In the genomic region with DNA sequence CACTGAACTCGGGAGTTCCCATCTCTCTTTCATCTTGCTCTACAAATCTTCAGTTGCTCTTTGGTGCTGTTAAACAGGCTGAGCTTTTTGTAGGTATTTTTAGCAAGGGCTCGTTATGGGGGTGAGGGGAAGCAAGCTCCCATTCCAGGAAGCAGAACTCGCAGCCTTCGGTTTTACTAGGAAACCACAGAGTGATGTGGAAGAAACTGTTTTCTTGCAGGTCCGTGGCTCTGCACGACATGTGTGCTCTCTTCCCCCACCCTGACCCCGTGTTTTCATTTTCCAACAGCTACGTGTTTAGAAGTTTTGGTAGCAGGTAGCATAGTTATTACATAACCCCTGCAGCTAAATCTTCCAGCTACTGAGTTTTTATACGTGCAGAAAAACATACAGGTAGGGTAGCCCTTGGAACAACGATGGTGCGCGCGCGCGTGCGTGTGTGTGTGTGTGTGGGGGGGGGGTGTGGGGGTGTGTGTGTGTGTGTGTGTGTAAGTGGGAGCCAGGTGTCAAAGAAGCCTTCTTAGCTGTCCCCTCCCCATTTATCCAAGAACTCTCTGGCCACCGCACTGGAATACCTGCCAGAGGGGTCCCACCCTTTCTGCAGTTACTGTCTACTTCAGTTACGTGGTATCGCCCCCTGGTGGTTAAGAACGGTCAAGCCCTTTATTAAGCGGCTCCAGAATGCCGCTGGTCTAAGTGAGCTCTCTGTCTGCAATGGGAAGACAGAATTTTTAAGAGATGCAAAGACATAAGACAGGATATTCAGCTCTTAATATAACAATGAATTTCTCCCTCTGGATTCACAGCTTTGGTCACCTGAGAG, we compare ENCODE assay signal across 8 mouse cellular contexts. TPM values are rescaled to one million over a fixed set of nuclear protein-coding genes. Genes with fewer than 3 reads are reported as not detected.
DNase-seq lines count a peak whose midpoint lies in the region; ATAC-seq and TF ChIP-seq lines count a peak whose summit lies in the region.

No protein-coding gene starts in this region.

- peak; percentile 58 for DNase-seq in gastrocnemius, adult 18-20 months (ENCODE audit: low spot score)
- no peak for DNase-seq in gastrocnemius, postnatal 25 days
- DNase-seq in brain, embryonic 14.5 days (ENCODE audit: low read depth): peak; percentile 88
- peak; percentile 81 for DNase-seq in forebrain, embryonic 11.5 days (ENCODE audit: low spot score)
- peak; percentile 90 for DNase-seq in hindbrain, embryonic 11.5 days (ENCODE audit: low spot score)
- peak; percentile 46 for DNase-seq in left cerebral cortex, adult 11 months (ENCODE audit: low spot score)
- peak; percentile 43 to 75 for DNase-seq in lung, postnatal 4 days

- no peaks in the 10 kb centered on the region for H3K27me3 ChIP-seq in forebrain, embryonic 11.5 days (ENCODE audit: control insufficient read depth, insufficient read depth, low read length)
- H3K27me3 ChIP-seq in hindbrain, embryonic 11.5 days (ENCODE audit: control insufficient read depth, insufficient read depth, low read length): no peaks in the 10 kb centered on the region
- H3K27me3 ChIP-seq in small intestine, adult 2 months (ENCODE audit: control insufficient read depth, insufficient read depth, low read length): no peaks in the 10 kb centered on the region

- no peak for ATAC-seq in forebrain, embryonic 11.5 days (replicated peaks; ENCODE audit: low FRiP score)
- ATAC-seq in hindbrain, embryonic 11.5 days (ENCODE audit: low FRiP score): no peak

- no peaks in the 10 kb centered on the region for H3K9me3 ChIP-seq in forebrain, embryonic 11.5 days (ENCODE audit: control insufficient read depth, low read length)
- H3K9me3 ChIP-seq in hindbrain, embryonic 11.5 days (ENCODE audit: control insufficient read depth, low read length): no peaks in the 10 kb centered on the region

- H3K4me2 ChIP-seq in forebrain, embryonic 11.5 days (ENCODE audit: low read depth, low read length, severe bottlenecking): no peak overlapping the region
- H3K4me2 ChIP-seq in hindbrain, embryonic 11.5 days (replicated peaks; ENCODE audit: low read depth, low read length): no peak overlapping the region

- H3K4me1 ChIP-seq in forebrain, embryonic 11.5 days (replicated peaks; ENCODE audit: control insufficient read depth, insufficient read depth, low read length): no peaks in the 10 kb centered on the region
- H3K4me1 ChIP-seq in hindbrain, embryonic 11.5 days (replicated peaks; ENCODE audit: control insufficient read depth, insufficient read depth, low read length): no peaks in the 10 kb centered on the region
- H3K4me1 ChIP-seq in small intestine, adult 2 months (ENCODE audit: control insufficient read depth, insufficient read depth, insufficient read length, low read length): peaks cover 8% of the 10 kb centered on the region; the same call in 1 of the 2 replicates

- H3K27ac ChIP-seq in forebrain, embryonic 11.5 days (ENCODE audit: low read depth, low read length): no peak overlapping the region
- H3K27ac ChIP-seq in hindbrain, embryonic 11.5 days (ENCODE audit: low read depth, low read length): no peak overlapping the region
- H3K27ac ChIP-seq in small intestine, adult 2 months (ENCODE audit: insufficient read depth, low read depth, low read length): peak overlapping the region; percentile 75

- no peak overlapping the region for H3K4me3 ChIP-seq in forebrain, embryonic 11.5 days (ENCODE audit: low read depth, low read length)
- H3K4me3 ChIP-seq in hindbrain, embryonic 11.5 days (ENCODE audit: low read depth, low read length): no peak overlapping the region
- peak overlapping the region; percentile 46 for H3K4me3 ChIP-seq in small intestine, adult 2 months (ENCODE audit: low read depth, low read length)

- no peak for TF ChIP-seq POLR2A in brain, embryonic 14.5 days (IDR thresholded peaks at IDR 0.05; ENCODE audit: borderline replicate concordance, extremely low read depth, insufficient read depth, insufficient read length, poor library complexity, severe bottlenecking)
- no peak for TF ChIP-seq POLR2A in small intestine, adult 2 months (IDR thresholded peaks at IDR 0.05; ENCODE audit: low read depth, low read length)

- no peak overlapping the region for H3K9ac ChIP-seq in forebrain, embryonic 11.5 days (ENCODE audit: low read length)
- no peak overlapping the region for H3K9ac ChIP-seq in hindbrain, embryonic 11.5 days (ENCODE audit: low read depth, low read length)

- TF ChIP-seq CTCF in brain, embryonic 14.5 days (IDR thresholded peaks at IDR 0.05; ENCODE audit: borderline replicate concordance, extremely low read depth, insufficient read depth, insufficient read length): peak; percentile 82
- peak; percentile 72; the same call in 1 of the 2 replicates for TF ChIP-seq CTCF in small intestine, adult 2 months (IDR thresholded peaks at IDR 0.05; ENCODE audit: extremely low read depth, insufficient read length, insufficient replicate concordance, low read depth, low read length)

- WGBS in forebrain, embryonic 11.5 days: 47% methylated on average over 22 of the region's 22 CpGs
- WGBS in hindbrain, embryonic 11.5 days: 52% methylated on average over 22 of the region's 22 CpGs
- WGBS in small intestine, adult 2 months: 38% methylated on average over 22 of the region's 22 CpGs

- H3K36me3 ChIP-seq in forebrain, embryonic 11.5 days (ENCODE audit: control insufficient read depth, insufficient read depth, low read length): no peaks in the 10 kb centered on the region
- no peaks in the 10 kb centered on the region for H3K36me3 ChIP-seq in hindbrain, embryonic 11.5 days (ENCODE audit: control insufficient read depth, insufficient read depth, low read length)
- no peaks in the 10 kb centered on the region for H3K36me3 ChIP-seq in small intestine, adult 2 months (ENCODE audit: control insufficient read depth, insufficient read depth, low read length)

RNA-seq across cellular contexts. Expression of gene H2afy, which starts 15.5 kb away (rescaled TPM):
- 10 to 100 TPM; 59.7 to 70.6 TPM for total RNA-seq in gastrocnemius, adult 18-20 months (2021)
- 10 to 100 TPM; 61.8 to 62.6 TPM for total RNA-seq in gastrocnemius, postnatal 25 days (2021)
- polyA plus RNA-seq in brain, embryonic 14.5 days (2012; rRNA removed): 317 and 334 TPM in 2 replicates
- polyA plus RNA-seq in forebrain, embryonic 11.5 days (2014; fragmentation: Nextera tagmentation; extraction: Ambion mirVana): 685 and 702 TPM in 2 replicates
- polyA plus RNA-seq in hindbrain, embryonic 11.5 days (2014; fragmentation: Nextera tagmentation; extraction: Ambion mirVana): 578 and 619 TPM in 2 replicates
- 59.8 and 93.3 TPM in 2 replicates for polyA plus RNA-seq in small intestine, adult 2 months (2012; rRNA removed)

RNA-seq across cellular contexts. Expression of gene Tifab, which starts 27.1 kb away (rescaled TPM):
- total RNA-seq in gastrocnemius, adult 18-20 months (2021): under 1 TPM; 0.16 to 0.47 TPM
- total RNA-seq in gastrocnemius, postnatal 25 days (2021): under 1 TPM; 0.21 to 0.36 TPM
- polyA plus RNA-seq in brain, embryonic 14.5 days (2012; rRNA removed): 0.37 and 0.70 TPM in 2 replicates
- polyA plus RNA-seq in forebrain, embryonic 11.5 days (2014; fragmentation: Nextera tagmentation; extraction: Ambion mirVana): 0.11 and 0.13 TPM in 2 replicates
- 0.45 and 0.71 TPM in 2 replicates for polyA plus RNA-seq in hindbrain, embryonic 11.5 days (2014; fragmentation: Nextera tagmentation; extraction: Ambion mirVana)
- polyA plus RNA-seq in small intestine, adult 2 months (2012; rRNA removed): 4.6 and 8.2 TPM in 2 replicates
